Mouse (Mus musculus) cerebellum, adult 11 months (tissue): Measurements from ENCODE around the gene Ankrd2.

Experiments
- DNase-seq: peaks from one replicate; pipeline ENCODE4 v3.0.0; 2022

The Ankrd2 gene

GRCm38 (mm10) chr19:42016840-42017239 is 19.0 kb upstream of the Ankrd2 start:
- DNase-seq, result no peak

DNA sequence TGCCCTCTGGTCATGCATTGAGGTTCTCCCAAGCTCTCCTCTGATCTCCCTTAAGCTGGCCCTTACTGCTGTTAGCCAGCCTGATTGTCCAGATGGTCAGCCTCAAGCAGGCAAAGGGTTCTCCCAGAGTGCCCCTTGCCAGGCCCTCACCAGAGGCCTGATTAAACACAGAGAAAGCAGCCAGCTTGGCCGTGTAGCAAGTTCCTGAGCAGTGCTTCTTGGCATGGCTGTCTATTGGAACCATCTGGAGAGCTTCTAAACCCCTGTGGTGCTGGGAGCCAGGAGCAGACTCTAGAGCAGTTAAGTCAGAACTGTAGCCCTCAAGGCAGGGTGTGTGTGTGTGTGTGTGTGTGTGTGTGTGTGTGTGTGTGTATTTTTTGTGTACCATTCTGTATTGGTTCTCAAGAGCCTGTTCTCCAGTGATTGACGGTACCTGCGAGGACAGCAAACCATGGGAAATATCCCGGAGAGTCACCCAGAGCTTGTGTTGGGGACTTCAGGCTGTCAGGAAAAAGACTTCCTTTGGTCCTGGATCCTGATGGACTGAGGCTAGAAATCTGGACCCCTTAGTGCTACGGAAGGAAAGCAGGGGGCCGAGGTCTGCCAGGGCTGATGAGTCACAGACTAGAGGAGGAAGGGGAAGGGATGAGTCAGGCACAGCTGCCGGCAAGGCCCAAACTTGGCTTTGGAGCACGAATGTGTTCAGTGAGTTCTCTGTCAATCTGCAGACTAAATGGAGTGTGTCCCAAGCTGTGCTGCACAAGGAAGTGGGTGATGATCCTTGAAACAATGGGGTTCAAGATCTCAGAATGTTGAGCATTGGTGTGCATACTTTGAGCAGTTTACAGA is 18.2 kb upstream of the Ankrd2 start:
- DNase-seq, result peak; percentile 90

DNA sequence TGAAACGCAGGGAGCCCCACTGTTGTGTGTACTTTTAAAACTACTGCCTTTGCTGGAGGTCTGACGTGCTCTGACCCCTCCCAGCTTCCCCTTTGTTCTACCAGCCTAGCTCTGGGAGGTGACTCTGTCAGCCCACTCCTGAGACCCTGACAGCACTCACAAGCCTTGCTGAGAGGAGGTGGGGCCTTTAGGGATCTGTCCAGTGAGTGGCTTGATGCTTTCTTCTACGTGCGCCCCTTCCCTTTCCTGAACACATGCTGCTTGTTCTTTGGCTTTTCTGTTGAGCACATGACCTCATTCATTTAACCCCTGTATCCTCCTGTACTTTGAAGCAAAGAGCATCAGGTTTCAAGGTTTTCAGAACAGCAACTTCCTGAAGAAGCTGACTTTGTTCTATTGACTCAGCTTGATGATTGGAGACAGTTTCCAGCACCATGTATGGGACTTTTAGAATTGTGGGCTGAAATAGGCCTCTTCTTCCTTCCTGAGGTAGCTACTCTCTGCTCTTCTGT is 16.7 kb upstream of the Ankrd2 start:
- no peak for DNase-seq

DNA sequence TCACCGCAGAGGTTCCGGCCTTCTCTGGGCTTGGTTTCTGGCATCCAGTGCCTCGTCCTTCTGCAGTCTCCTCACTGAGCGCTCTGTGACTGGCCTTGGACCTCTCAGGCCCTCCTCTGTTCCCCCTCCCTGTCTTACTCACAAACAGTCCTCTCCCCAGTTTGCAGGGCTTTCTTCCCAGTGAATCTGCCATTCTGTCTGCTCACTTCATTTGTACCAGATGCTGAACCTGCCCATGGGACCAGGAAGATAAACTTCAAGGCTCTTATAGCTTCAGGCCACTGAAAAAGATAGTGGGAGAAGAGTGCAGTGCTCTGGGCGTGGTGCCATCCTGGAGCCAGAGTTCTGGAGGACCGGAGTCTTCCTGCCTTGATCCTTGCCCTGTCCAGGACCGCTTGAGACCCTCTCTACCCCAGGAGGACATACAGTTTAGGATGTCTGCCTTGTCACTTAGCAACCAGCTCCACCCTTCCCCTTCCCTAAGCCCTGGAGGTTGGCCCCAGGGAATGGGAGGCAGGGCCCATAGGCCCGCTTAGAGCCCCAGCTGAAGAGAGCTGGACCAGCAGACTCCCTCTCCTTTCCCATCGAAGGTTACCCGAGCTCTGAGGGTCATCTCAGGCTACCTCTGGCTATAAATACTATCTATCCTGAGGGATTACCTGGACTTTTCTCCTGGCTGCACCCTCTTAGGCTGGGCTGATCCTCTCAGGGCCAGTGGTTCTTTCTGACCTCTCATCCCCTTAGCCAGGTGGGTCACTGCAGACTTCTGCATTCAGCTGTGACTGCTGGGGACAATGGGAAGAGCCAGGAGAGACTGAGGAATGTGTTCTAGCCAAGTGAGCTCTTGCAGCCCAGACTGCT is 13.9 kb upstream of the Ankrd2 start:
- no peak for DNase-seq

GRCm38 (mm10) chr19:42022542-42022848 is 13.3 kb upstream of the Ankrd2 start:
- no peak for DNase-seq

GRCm38 (mm10) chr19:42026158-42026557 is 9.6 kb upstream of the Ankrd2 start:
- peak; percentile 81 for DNase-seq

DNA sequence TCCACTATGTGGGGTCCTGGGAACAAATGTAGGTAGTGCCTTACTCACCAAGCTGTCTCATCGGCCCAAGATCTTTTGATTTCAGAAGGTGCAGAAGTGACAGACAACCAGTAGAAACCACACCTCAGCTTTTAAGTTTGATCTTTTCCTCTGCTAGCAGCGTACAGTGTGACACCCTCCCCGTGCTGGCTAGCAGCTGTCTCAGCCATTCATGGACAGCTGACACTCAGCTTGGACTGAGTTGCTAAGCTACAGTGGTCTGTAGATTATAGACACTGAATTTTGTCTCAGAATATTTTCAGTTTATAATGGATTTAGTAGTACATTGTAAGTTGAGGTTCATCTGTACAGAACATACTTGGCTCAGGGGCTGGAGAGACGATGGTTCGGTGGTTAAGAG is 4.7 kb upstream of the Ankrd2 start:
- no peak for DNase-seq

GRCm38 (mm10) chr19:42033611-42034010 is 2.2 kb upstream of the Ankrd2 start:
- DNase-seq, result no peak

GRCm38 (mm10) chr19:42034146-42034775 is 1.5 kb upstream of the Ankrd2 start:
- peak; percentile 39 for DNase-seq

DNA sequence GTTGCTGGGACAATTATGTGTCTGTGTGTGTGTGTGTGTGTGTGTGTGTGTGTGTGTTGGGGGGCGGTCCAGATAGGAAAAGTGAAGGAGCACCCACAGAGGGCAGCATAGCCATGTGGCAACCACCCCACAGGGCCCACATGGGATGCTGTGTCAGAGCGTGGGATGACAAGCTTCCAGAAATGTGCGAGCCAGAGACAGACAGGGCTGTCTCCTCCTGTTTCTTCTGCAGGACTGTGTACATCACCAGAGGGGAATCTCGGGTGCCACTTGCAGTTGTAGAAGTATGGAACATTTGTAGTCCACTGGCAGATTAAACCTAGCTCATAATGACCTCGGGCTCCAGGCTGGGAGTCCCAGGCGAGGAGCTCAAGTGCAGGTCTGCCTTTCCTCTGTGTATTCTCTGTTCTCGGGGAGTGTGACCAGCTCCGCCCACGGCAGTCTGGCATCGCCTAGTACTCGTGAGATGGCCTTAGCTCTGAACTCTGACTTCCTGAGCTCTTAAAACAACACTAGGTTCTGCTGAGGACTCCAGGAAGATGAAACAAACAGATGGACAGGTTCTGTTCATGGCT is 832 bp upstream of the Ankrd2 start:
- no peak for DNase-seq

DNA sequence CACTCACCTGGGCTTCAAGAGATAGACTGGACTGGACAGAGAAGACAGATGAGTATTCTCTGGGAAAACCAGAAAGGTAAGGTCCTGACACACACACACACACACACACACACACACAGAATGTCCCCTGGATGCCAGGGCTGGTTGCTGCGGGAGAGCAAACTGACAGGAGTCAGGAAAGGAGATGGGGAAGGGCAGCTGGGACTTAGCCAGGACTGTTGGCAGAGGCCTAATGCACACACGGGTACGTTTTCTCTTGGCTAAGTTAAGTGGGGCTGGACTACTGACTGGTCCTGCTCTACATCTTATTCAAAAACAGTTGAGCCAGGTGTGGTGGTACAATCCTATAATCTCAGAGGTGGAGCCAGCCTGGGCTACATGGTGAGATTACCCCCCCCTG is 557 bp downstream of the Ankrd2 start:
- DNase-seq, result no peak

GRCm38 (mm10) chr19:42037167-42037702 is 1.4 kb downstream of the Ankrd2 start:
- DNase-seq, result no peak

GRCm38 (mm10) chr19:42038310-42038709 is 2.5 kb downstream of the Ankrd2 start:
- no peak for DNase-seq

GRCm38 (mm10) chr19:42043988-42044387 is 8.2 kb downstream of the Ankrd2 start:
- no peak for DNase-seq

DNA sequence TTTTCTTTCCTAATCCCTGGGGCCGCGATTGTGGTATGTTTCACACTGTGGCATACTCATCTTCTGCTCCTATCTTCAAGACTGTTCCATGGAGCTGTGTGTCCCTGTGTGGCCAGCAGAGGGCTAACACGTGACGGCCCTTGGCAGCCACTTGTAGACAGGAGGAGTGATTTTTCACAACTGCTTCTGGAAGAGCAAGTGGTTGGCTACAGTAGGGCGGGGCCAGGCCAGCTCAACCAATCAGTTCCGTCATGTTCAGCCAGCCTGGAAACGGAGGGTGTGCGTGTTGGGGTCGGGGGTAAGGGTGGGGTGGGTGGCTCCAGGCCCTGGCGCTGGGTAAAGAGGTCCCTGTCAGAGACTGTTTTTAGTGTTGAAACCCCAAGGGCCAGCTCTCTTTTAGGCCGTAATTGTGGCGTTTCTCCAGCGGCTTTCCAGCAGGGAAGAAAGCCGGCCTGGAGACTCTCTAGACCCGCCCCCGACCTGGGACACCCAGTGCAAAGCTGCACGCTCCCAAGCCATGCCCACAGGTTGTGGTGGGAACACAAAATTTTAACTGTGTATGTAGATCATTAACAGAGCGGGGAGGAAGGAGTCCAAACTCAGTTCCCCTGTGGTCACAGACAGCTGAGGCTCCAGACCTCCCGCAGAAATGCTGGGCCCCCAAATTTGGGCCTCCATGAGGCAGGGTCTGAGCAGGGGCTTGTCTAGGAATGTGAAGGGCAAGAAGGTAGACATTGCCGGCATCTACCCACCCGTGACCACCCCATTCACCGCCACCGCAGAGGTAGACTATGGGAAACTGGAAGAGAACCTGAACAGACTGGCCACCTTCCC is 9.7 kb downstream of the Ankrd2 start, which contains the start of gene Hoga1:
TSS of gene Hoga1 (plus strand) at position 342 of the 834 bp plus-strand sequence.
- peak; percentile 35 for DNase-seq

GRCm38 (mm10) chr19:42050251-42050650 is 14.5 kb downstream of the Ankrd2 start:
- DNase-seq, result no peak

GRCm38 (mm10) chr19:42051351-42051750 is 15.6 kb downstream of the Ankrd2 start:
- no peak for DNase-seq

- no peak for DNase-seq
Measured at GRCm38 (mm10) chr19:42051948-42052347, 16.1 kb downstream of the Ankrd2 start, which contains the start of gene 4933411K16Rik. TSS of gene 4933411K16Rik (plus strand) at chr19:42052248.

DNA sequence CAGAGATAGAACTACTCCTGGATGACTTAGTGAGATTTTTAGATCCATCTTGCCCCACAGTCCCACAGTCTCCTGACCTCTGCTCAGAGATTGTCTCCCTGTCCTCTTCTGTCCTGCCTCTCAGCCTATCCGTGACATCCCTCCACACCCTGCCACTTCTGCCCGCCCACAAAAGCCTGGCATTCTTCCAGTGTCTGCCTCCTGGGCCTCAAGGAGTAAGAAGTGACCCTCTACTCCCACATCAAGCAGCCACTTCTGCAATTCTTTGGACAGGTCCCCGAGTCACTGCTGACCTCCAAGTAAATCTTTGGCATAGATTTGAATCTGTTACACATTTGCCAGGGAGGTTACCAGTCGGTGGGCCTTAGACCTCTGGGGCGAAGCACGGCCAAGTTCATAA is 18.5 kb downstream of the Ankrd2 start:
- DNase-seq, result no peak

- DNase-seq, result no peak
Measured at GRCm38 (mm10) chr19:42055881-42056280, 20.1 kb downstream of the Ankrd2 start.

GRCm38 (mm10) chr19:42056719-42057409 is 21.1 kb downstream of the Ankrd2 start:
- DNase-seq, result no peak
